Mouse (Mus musculus): Measurements from ENCODE around the gene Rer1. TPM values are rescaled to one million over a fixed set of nuclear protein-coding genes. Genes with fewer than 3 reads are reported as not detected.
"Not testable (repeated sequence)": the region's sequence is repeated elsewhere in the genome, so short reads cannot be mapped to it uniquely, and the experiment has no call there.

Gene Rer1
- total RNA-seq, 4 experiments from 2014 or later, result 57.4 to 63.2 (median 60.8) TPM

- no peak for DNase-seq (ENCODE audit: low spot score in 2 of 2)
Observed at GRCm38 (mm10) chr4:155116607-155117006, 30.4 kb upstream of the Rer1 start.

- DNase-seq (ENCODE audit: low spot score in 2 of 2), result no peak
Observed at GRCm38 (mm10) chr4:155113766-155114410, 27.7 kb upstream of the Rer1 start.

GRCm38 (mm10) chr4:155109471-155109870 lies 23.3 kb upstream of the Rer1 start:
- DNase-seq (ENCODE audit: low spot score in 2 of 2), result no peak

- no peak for DNase-seq (ENCODE audit: low spot score in 2 of 2)
Observed at GRCm38 (mm10) chr4:155107886-155108285, 21.7 kb upstream of the Rer1 start.

- DNase-seq (ENCODE audit: low spot score in 2 of 2), result no peak
Observed at GRCm38 (mm10) chr4:155098572-155098971, 12.4 kb upstream of the Rer1 start.

GRCm38 (mm10) chr4:155097452-155097851 lies 11.3 kb upstream of the Rer1 start:
- no peak for DNase-seq (ENCODE audit: low spot score in 2 of 2)

- no peak for DNase-seq (ENCODE audit: low spot score in 2 of 2)
Observed at GRCm38 (mm10) chr4:155095967-155096366, 9.8 kb upstream of the Rer1 start.

GRCm38 (mm10) chr4:155095238-155095900 lies 9.2 kb upstream of the Rer1 start:
- DNase-seq (ENCODE audit: low spot score in 2 of 2), result peak; percentile 85 to 91

- peak in 1 of 2 experiments; percentile 41 for DNase-seq (ENCODE audit: low spot score in 2 of 2)
Observed at GRCm38 (mm10) chr4:155094565-155094964, 8.4 kb upstream of the Rer1 start.

- DNase-seq (ENCODE audit: low spot score in 2 of 2), result no peak
Observed at GRCm38 (mm10) chr4:155093431-155094149, 7.4 kb upstream of the Rer1 start.

GRCm38 (mm10) chr4:155092718-155093430 lies 6.7 kb upstream of the Rer1 start:
- no peak for DNase-seq (ENCODE audit: low spot score in 2 of 2)

GRCm38 (mm10) chr4:155090688-155091449 lies 4.7 kb upstream of the Rer1 start:
- no peak for DNase-seq (ENCODE audit: low spot score in 2 of 2)

GRCm38 (mm10) chr4:155090147-155090546 lies 4.0 kb upstream of the Rer1 start:
- DNase-seq (ENCODE audit: low spot score in 2 of 2), result no peak

GRCm38 (mm10) chr4:155089241-155089640 lies 3.1 kb upstream of the Rer1 start:
- DNase-seq (ENCODE audit: low spot score in 2 of 2), result no peak

GRCm38 (mm10) chr4:155085206-155086107 lies 725 bp downstream of the Rer1 start:
- no peak for DNase-seq (ENCODE audit: low spot score in 2 of 2)

- DNase-seq (ENCODE audit: low spot score in 2 of 2), result no peak
Observed at GRCm38 (mm10) chr4:155084351-155084750, 1.8 kb downstream of the Rer1 start.

- no peak for DNase-seq (ENCODE audit: low spot score in 2 of 2)
Observed at GRCm38 (mm10) chr4:155083553-155083952, 2.6 kb downstream of the Rer1 start.

- no peak for DNase-seq (ENCODE audit: low spot score in 2 of 2)
Observed at GRCm38 (mm10) chr4:155079666-155080065, 6.5 kb downstream of the Rer1 start.

GRCm38 (mm10) chr4:155078808-155079207 lies 7.4 kb downstream of the Rer1 start:
- not testable (repeated sequence) for DNase-seq (ENCODE audit: low spot score in 2 of 2)

GRCm38 (mm10) chr4:155076677-155077076 lies 9.5 kb downstream of the Rer1 start:
- DNase-seq (ENCODE audit: low spot score in 2 of 2), result no peak

Measured in layer of hippocampus, adult 8-10 months (tissue).